Mouse (Mus musculus) ES-E14 (cell line): ENCODE measurements around the gene Zfp366. TPM values are rescaled to one million over a fixed set of nuclear protein-coding genes. Genes with fewer than 3 reads are reported as not detected.

Experiments
- DNase-seq: peaks from one replicate; pipeline ENCODE4 v3.0.0-alpha.2; 2013; ENCODE audit warnings: low read depth, low spot score
- H3K27ac ChIP-seq: 2 replicates; pipeline ENCODE4 v1.5.1; 2012; ENCODE audit warnings: low read depth, mild to moderate bottlenecking, low read length, moderate library complexity, mixed read lengths; ENCODE audit not compliant: poor library complexity, insufficient read depth, severe bottlenecking
- H3K36me3 ChIP-seq: 2 replicates; pipeline ENCODE4 v1.6.1; 2012; ENCODE audit warnings: mild to moderate bottlenecking, low read length, moderate library complexity, mixed read lengths; ENCODE audit not compliant: control insufficient read depth, poor library complexity, insufficient read depth, severe bottlenecking
- H3K4me1 ChIP-seq, 2 experiments: fragments of 150-350 bp in 1 of 2; sonication (generic) in 1 of 2; 2 replicates each; pipeline ENCODE4 v1.6.1; 2012; ENCODE audit warnings: low read length in 2 of 2, mild to moderate bottlenecking in 1 of 2, mixed read lengths in 1 of 2; ENCODE audit not compliant: control insufficient read depth in 2 of 2, insufficient read depth in 2 of 2, poor library complexity in 1 of 2
- H3K4me3 ChIP-seq, 2 experiments: fragments of 150-350 bp in 1 of 2; sonication (generic) in 1 of 2; 2 replicates each; pipeline ENCODE4 v1.5.1; 2012; ENCODE audit warnings: low read length in 2 of 2, low read depth in 1 of 2, mild to moderate bottlenecking in 1 of 2, mixed read lengths in 1 of 2; ENCODE audit not compliant: insufficient read depth in 1 of 2, poor library complexity in 1 of 2, severe bottlenecking in 1 of 2
- H3K9ac ChIP-seq: 2 replicates; pipeline ENCODE4 v1.6.1; 2012; ENCODE audit warnings: low read depth, mild to moderate bottlenecking, low read length, mixed read lengths; ENCODE audit not compliant: poor library complexity, insufficient read depth, severe bottlenecking
- H3K9me3 ChIP-seq: fragments of 150-350 bp; sonication (generic); 2 replicates; pipeline ENCODE4 v1.6.1; 2012; ENCODE audit warnings: low read depth, mild to moderate bottlenecking, low read length; ENCODE audit not compliant: control insufficient read depth, insufficient read depth
- CHD2 ChIP-seq: IDR thresholded peaks from 2 replicates; pipeline ENCODE4 v1.6.1; 2014; ENCODE audit warnings: mild to moderate bottlenecking, low read depth, low read length, inconsistent platforms
- HCFC1 ChIP-seq: IDR thresholded peaks from 2 replicates; pipeline ENCODE4 v1.6.1; 2012; ENCODE audit warnings: low read length, inconsistent platforms, borderline replicate concordance; ENCODE audit not compliant: insufficient read depth
- MAFK ChIP-seq: IDR thresholded peaks from 2 replicates; pipeline ENCODE4 v1.6.1; 2014; ENCODE audit warnings: mild to moderate bottlenecking, low read depth, low read length, inconsistent platforms; ENCODE audit not compliant: insufficient read depth
- ZC3H11A ChIP-seq: IDR thresholded peaks from 2 replicates; pipeline ENCODE4 v1.6.1; 2012; ENCODE audit warnings: low read depth, mild to moderate bottlenecking, inconsistent platforms, low read length, borderline replicate concordance
- ZNF384 ChIP-seq: IDR thresholded peaks from 2 replicates; pipeline ENCODE4 v1.6.1; 2012; ENCODE audit warnings: low read depth, low read length, inconsistent platforms
- in situ Hi-C, 2 experiments: fragments of 600-800 bp; cut with MboI; formaldehyde crosslinking; loops; one replicate each; pipeline ENCODE4 v1.15.1; 2025; ENCODE audit warnings: low sequenced_read_pairs in 2 of 2, inconsistent platforms in 1 of 2; ENCODE audit not compliant: unreplicated experiment in 2 of 2
- total RNA-seq: library from RNA; depleted of rRNA; stranded (reverse); fragments of 300-350 nt; gene quantifications from 2 replicates; pipeline ENCODE4 v1.2.3, GENCODE M21; 2012

The Zfp366 gene
- total RNA-seq, 1 experiment: 0.04 TPM

- no peak for DNase-seq
- no peaks in the 10 kb centered on the region for H3K4me1 ChIP-seq
- no peak overlapping the region for H3K9ac ChIP-seq
- TF ChIP-seq ZC3H11A: no peak
- no peak for TF ChIP-seq CHD2
- no peak for TF ChIP-seq HCFC1
- TF ChIP-seq MAFK: no peak
- no peaks in the 10 kb centered on the region for H3K36me3 ChIP-seq
- no peak overlapping the region for H3K27ac ChIP-seq
- no peak overlapping the region for H3K4me3 ChIP-seq
- no peaks in the 10 kb centered on the region for H3K9me3 ChIP-seq
- in situ Hi-C loops: no loop called here
Measured at GRCm38 (mm10) chr13:99183257-99183895, 1.2 kb upstream of the Zfp366 start.

- Histone ChIP-seq H3K9me3 (no peaks in the 10 kb centered on the region), H3K9ac (no peak overlapping the region), H3K36me3 (no peaks in the 10 kb centered on the region), H3K4me3 (no peak overlapping the region), H3K4me1 (no peaks in the 10 kb centered on the region), H3K27ac (no peak overlapping the region)
- no peak for DNase-seq
- in situ Hi-C loops: no loop called here
- TF ChIP-seq ZNF384 (no peak), MAFK (no peak), HCFC1 (no peak), CHD2 (no peak), ZC3H11A (no peak)
Measured at GRCm38 (mm10) chr13:99185573-99185972, 950 bp downstream of the Zfp366 start.

DNA sequence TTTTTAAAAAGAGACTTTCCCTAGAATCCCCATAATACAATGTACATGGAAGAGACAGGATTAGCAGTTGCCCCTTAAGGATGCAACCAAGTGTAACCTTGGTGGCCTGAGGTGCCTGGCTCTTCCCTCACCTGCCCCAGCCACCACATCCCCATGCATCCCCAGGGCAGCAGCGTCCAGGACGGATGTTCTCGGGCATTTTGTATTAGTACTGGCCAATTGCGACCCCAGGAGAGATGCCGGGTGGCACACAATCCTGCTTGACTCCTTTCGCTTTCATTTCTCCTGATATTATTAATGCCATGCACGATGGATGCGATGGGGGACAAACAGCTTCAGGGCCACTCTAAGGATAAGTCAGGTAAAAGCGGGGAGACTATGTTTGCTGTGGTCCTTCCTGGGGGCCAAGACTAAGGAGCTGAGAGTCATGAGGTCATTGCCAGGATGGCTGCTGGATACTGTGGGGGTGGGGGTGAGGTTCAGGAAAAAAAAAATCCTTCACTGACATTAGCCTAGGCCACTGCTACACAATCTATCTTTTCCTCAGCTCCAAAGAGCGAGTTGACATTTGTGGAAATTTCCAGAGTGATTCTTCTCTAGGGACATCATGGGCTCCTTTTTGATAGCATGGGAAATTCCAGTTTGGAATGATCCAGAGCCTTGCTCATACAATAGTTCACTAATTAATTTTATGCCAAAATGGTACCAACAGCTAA, 1.7 kb downstream of the Zfp366 start:
- Histone ChIP-seq H3K4me3 (no peak overlapping the region), H3K36me3 (no peaks in the 10 kb centered on the region), H3K9ac (no peak overlapping the region), H3K9me3 (no peaks in the 10 kb centered on the region), H3K4me1 (no peaks in the 10 kb centered on the region), H3K27ac (no peak overlapping the region)
- in situ Hi-C loops: no loop called here
- TF ChIP-seq ZNF384 (no peak), MAFK (no peak), CHD2 (no peak), ZC3H11A (no peak), HCFC1 (no peak)
- DNase-seq: no peak

GRCm38 (mm10) chr13:99186859-99187258, 2.2 kb downstream of the Zfp366 start:
- in situ Hi-C loops: no loop called here
- Histone ChIP-seq H3K4me3 (no peak overlapping the region), H3K4me1 (no peaks in the 10 kb centered on the region), H3K9me3 (no peaks in the 10 kb centered on the region), H3K36me3 (no peaks in the 10 kb centered on the region), H3K27ac (no peak overlapping the region), H3K9ac (no peak overlapping the region)
- TF ChIP-seq CHD2 (no peak), ZC3H11A (no peak), HCFC1 (no peak), MAFK (no peak), ZNF384 (no peak)
- DNase-seq: no peak
